Mouse (Mus musculus) stomach, postnatal 0 days (tissue): Measurements from ENCODE around the gene Cygb. TPM values are rescaled to one million over a fixed set of nuclear protein-coding genes. Genes with fewer than 3 reads are reported as not detected.
"Not testable (repeated sequence)": the region's sequence is repeated elsewhere in the genome, so short reads cannot be mapped to it uniquely, and the experiment has no call there.

Experiments
- ATAC-seq: fragments of 200-750 bp; cut with Nextera tagmentation; 2 replicates; pipeline ENCODE4 v1.8.0; 2017; ENCODE audit not compliant: low FRiP score, low TSS enrichment
- DNase-seq: peaks from one replicate; pipeline ENCODE4 v3.0.0-alpha.2; 2016; ENCODE audit warnings: low spot score
- H3K27ac ChIP-seq: fragments of 300-500 bp; sonication (generic); replicated peaks from 2 replicates; pipeline ENCODE4 v1.5.1; 2014; ENCODE audit warnings: mild to moderate bottlenecking, control low read depth
- H3K27me3 ChIP-seq: fragments of 300-500 bp; sonication (generic); 2 replicates; pipeline ENCODE4 v1.6.1; 2014; ENCODE audit warnings: low read length; ENCODE audit not compliant: control insufficient read depth, insufficient read depth
- H3K36me3 ChIP-seq: fragments of 300-500 bp; sonication (generic); 2 replicates; pipeline ENCODE4 v1.6.1; 2014; ENCODE audit warnings: low read length, mixed read lengths; ENCODE audit not compliant: control insufficient read depth, insufficient read depth
- H3K4me1 ChIP-seq: fragments of 300-500 bp; sonication (generic); replicated peaks from 2 replicates; pipeline ENCODE4 v1.6.1; 2014; ENCODE audit warnings: antibody characterized with exemption; ENCODE audit not compliant: control insufficient read depth, insufficient read depth
- H3K4me2 ChIP-seq: fragments of 300-500 bp; sonication (generic); replicated peaks from 2 replicates; pipeline ENCODE4 v1.6.1; 2014; ENCODE audit warnings: low read depth, mild to moderate bottlenecking, control low read depth, moderate library complexity
- H3K4me3 ChIP-seq: fragments of 300-500 bp; sonication (generic); 2 replicates; pipeline ENCODE4 v1.5.1; 2014; ENCODE audit warnings: low read depth, low read length, control low read depth
- H3K9ac ChIP-seq: fragments of 300-500 bp; sonication (generic); 2 replicates; pipeline ENCODE4 v1.6.1; 2014; ENCODE audit warnings: mild to moderate bottlenecking, low read length, control low read depth, mixed read lengths
- H3K9me3 ChIP-seq: fragments of 300-500 bp; sonication (generic); 2 replicates; pipeline ENCODE4 v1.6.1; 2016; ENCODE audit warnings: low read length; ENCODE audit not compliant: control insufficient read depth
- CTCF ChIP-seq: IDR thresholded peaks from 2 replicates; pipeline ENCODE4 v1.5.1; 2016; ENCODE audit warnings: antibody characterized with exemption, low read depth, mild to moderate bottlenecking, moderate library complexity
- EP300 ChIP-seq: optimal IDR thresholded peaks from 2 replicates; pipeline ENCODE3; 2016; ENCODE audit warnings: antibody characterized with exemption
- WGBS: fragments of 180-500 bp; shearing (Covaris S2); extraction: QIAGEN DNeasy Blood & Tissue Kit; methylation state at CpG from one replicate; pipeline ENCODE4 v1.1.7; 2014; 5-methylcytosine and 5-hydroxymethylcytosine counted together
- polyA plus RNA-seq: library from polyadenylated mRNA; unstranded; fragments of >200 nt; fragmentation: Nextera tagmentation; extraction: Ambion mirVana; gene quantifications from 2 replicates; pipeline ENCODE4 v1.2.1, GENCODE M21; 2015

Cygb gene
- polyA plus RNA-seq, 1 experiment from 2014 or later = 22.2 TPM

DNA sequence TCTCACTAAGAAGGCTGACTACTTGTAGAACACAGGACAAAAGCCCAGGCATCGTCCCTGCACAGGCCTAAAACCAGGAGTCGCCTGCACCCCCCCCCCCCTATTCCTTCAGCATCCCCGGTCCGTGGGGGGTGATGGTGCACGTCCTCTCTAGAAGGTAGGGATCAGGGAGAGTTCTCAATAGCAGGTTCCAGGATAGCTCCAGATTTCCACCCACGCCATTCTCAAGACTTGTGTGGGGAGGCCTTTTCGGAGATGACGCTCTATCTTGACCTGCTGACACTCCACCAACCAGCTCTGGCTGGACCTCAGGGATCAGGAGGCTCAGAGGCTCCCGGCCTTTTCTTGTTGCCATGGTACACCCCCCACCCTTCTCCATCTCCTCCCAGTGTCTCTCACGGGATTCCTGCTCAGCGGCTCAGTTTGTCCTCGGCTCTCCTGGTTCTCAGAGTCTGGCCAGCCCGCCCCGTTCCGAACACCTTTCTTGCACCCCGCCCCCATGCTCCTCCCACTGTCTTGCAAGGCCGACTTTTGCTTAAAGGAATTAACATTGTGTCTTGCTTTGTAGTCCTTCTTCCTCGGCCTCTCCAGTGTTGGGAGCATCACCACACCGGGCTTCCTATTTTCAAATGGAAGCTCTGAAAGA, 10.4 kb downstream of the Cygb start:
- Histone ChIP-seq H3K4me3 (no peak overlapping the region), H3K9me3 (no peaks in the 10 kb centered on the region), H3K27ac (0 out of 2 replicates have a peak overlapping the region, but pooled peaks have one; percentile 3), H3K4me2 (no peak overlapping the region), H3K9ac (no peak overlapping the region), H3K27me3 (no peaks in the 10 kb centered on the region), H3K36me3 (no peaks in the 10 kb centered on the region), H3K4me1 (peaks cover 6% of the 10 kb centered on the region)
- ATAC-seq = 0 out of 2 replicates have a peak, but pooled peaks have one; percentile 18
- WGBS = 22% methylated on average over 19 of the region's 19 CpGs
- TF ChIP-seq CTCF (no peak), EP300 (no peak)
- DNase-seq = no peak

- 31% methylated on average over 14 of the region's 14 CpGs for WGBS
- no peaks in the 10 kb centered on the region for H3K27me3 ChIP-seq
- H3K36me3 ChIP-seq = no peaks in the 10 kb centered on the region
- no peak overlapping the region for H3K27ac ChIP-seq
- H3K9me3 ChIP-seq = no peaks in the 10 kb centered on the region
- H3K4me2 ChIP-seq = no peak overlapping the region
- H3K4me1 ChIP-seq = no peaks in the 10 kb centered on the region; the same call in 1 of the 2 replicates
- peak; percentile 36; the same call in 1 of the 2 replicates for ATAC-seq
- DNase-seq = peak; percentile 91
- TF ChIP-seq CTCF (peak; percentile 98), EP300 (no peak)
- H3K9ac ChIP-seq = no peak overlapping the region
- no peak overlapping the region for H3K4me3 ChIP-seq
Observed at GRCm38 (mm10) chr11:116642681-116643578, 11.2 kb downstream of the Cygb start.

DNA sequence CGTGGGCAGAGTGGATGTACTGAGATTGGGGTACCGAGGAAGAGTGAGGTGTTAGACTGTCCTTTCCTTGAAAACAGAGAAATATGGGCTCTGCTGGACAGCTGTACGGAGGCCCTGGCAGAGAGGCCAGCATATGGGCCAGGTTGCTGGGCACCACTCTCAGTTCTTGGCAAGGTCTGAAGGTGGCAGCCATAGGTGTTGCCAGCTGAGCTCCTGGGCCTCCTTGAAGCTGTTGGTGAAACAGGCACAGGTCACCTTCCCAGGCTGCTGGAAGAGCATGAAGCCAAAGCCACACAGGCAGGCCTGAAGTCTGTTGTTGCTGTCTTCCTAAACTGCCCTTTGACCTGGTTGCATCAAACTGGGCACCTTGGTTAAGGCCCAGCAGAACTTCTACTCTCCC, 12.4 kb downstream of the Cygb start:
- Histone ChIP-seq H3K27ac (no peak overlapping the region), H3K27me3 (no peaks in the 10 kb centered on the region), H3K9ac (no peak overlapping the region), H3K4me3 (no peak overlapping the region), H3K36me3 (no peaks in the 10 kb centered on the region), H3K4me1 (no peaks in the 10 kb centered on the region), H3K9me3 (no peaks in the 10 kb centered on the region), H3K4me2 (no peak overlapping the region)
- TF ChIP-seq EP300 (no peak), CTCF (no peak)
- 71% methylated on average over 3 of the region's 3 CpGs for WGBS
- ATAC-seq (no peak), DNase-seq (no peak)

- TF ChIP-seq CTCF (peak; percentile 69), EP300 (no peak)
- peak; percentile 61 for DNase-seq
- 54% methylated on average over 5 of the region's 5 CpGs for WGBS
Observed at GRCm38 (mm10) chr11:116641168-116641567, 12.9 kb downstream of the Cygb start.

GRCm38 (mm10) chr11:116636607-116637006, 17.5 kb downstream of the Cygb start:
- not testable (repeated sequence) for H3K4me3 ChIP-seq, H3K4me2 ChIP-seq, DNase-seq, H3K27ac ChIP-seq, H3K36me3 ChIP-seq, H3K4me1 ChIP-seq, H3K27me3 ChIP-seq, ATAC-seq, H3K9me3 ChIP-seq, H3K9ac ChIP-seq
- TF ChIP-seq CTCF = peak; percentile 45
- WGBS = 75% methylated on average over 8 of the region's 8 CpGs

More at GRCm38 (mm10) chr11:116641168-116641567, 12.9 kb downstream of the Cygb start:
- Histone ChIP-seq H3K36me3 (no peaks in the 10 kb centered on the region), H3K9ac (no peak overlapping the region), H3K4me3 (no peak overlapping the region), H3K27me3 (no peaks in the 10 kb centered on the region), H3K9me3 (no peaks in the 10 kb centered on the region), H3K4me2 (no peak overlapping the region), H3K4me1 (no peaks in the 10 kb centered on the region), H3K27ac (no peak overlapping the region)
- ATAC-seq = no peak
